Mouse (Mus musculus) thymus, postnatal 0 days (tissue): ENCODE data around the gene Gmfb. TPM values are rescaled to one million over a fixed set of nuclear protein-coding genes. Genes with fewer than 3 reads are reported as not detected.

Source experiments
- polyA plus RNA-seq: library from polyadenylated mRNA; unstranded; fragments of >200 nt; fragmentation: Nextera tagmentation; extraction: Ambion mirVana; gene quantifications from 2 replicates; pipeline ENCODE4 v1.2.1, GENCODE M21; 2015

Gmfb gene
- polyA plus RNA-seq, 1 experiment from 2014 or later: 105 TPM

Other genes with a start within 250 kb of the Gmfb start
- gene Cdkn3, start 61.7 kb downstream of the Gmfb start, polyA plus RNA-seq: 70.9 and 76.0 TPM in 2 replicates
- gene Cnih1, start 33.8 kb downstream of the Gmfb start, polyA plus RNA-seq: 153 and 155 TPM in 2 replicates
- 11.2 and 16.3 TPM in 2 replicates for gene Cgrrf1, start 9.9 kb upstream of the Gmfb start, polyA plus RNA-seq
- 0.51 and 0.69 TPM in 2 replicates for gene Samd4, start 60.6 kb upstream of the Gmfb start, polyA plus RNA-seq